Mouse (Mus musculus) heart, embryonic 12.5 days (tissue): ENCODE data around the gene Nrtn. TPM values are rescaled to one million over a fixed set of nuclear protein-coding genes. Genes with fewer than 3 reads are reported as not detected.

Experiments
- ATAC-seq: fragments of 200-750 bp; cut with Nextera tagmentation; 2 replicates; pipeline ENCODE4 v1.8.0; 2017; ENCODE audit warnings: moderate TSS enrichment, moderate library complexity; ENCODE audit not compliant: insufficient number of reproducible peaks, low FRiP score
- H3K27ac ChIP-seq: fragments of 300-500 bp; sonication (generic); 2 replicates; pipeline ENCODE4 v1.5.1; 2016; ENCODE audit warnings: mild to moderate bottlenecking, moderate library complexity; ENCODE audit not compliant: poor library complexity, severe bottlenecking
- H3K27me3 ChIP-seq: fragments of 300-500 bp; sonication (generic); replicated peaks from 2 replicates; pipeline ENCODE4 v1.6.1; 2016; ENCODE audit warnings: mild to moderate bottlenecking, moderate library complexity
- H3K36me3 ChIP-seq: fragments of 300-500 bp; sonication (generic); 2 replicates; pipeline ENCODE4 v1.6.1; 2016; ENCODE audit warnings: mild to moderate bottlenecking, moderate library complexity
- H3K4me1 ChIP-seq: fragments of 300-500 bp; sonication (generic); replicated peaks from 2 replicates; pipeline ENCODE4 v1.6.1; 2016; ENCODE audit warnings: mild to moderate bottlenecking
- H3K4me2 ChIP-seq: fragments of 300-500 bp; sonication (generic); 2 replicates; pipeline ENCODE4 v1.6.1; 2016; ENCODE audit warnings: mild to moderate bottlenecking, moderate library complexity
- H3K4me3 ChIP-seq: fragments of 300-500 bp; sonication (generic); 2 replicates; pipeline ENCODE4 v1.5.1; 2016; ENCODE audit warnings: mild to moderate bottlenecking
- H3K9ac ChIP-seq: fragments of 300-500 bp; sonication (generic); 2 replicates; pipeline ENCODE4 v1.6.1; 2016; ENCODE audit warnings: mild to moderate bottlenecking, moderate library complexity
- H3K9me3 ChIP-seq: fragments of 300-500 bp; sonication (generic); replicated peaks from 2 replicates; pipeline ENCODE4 v1.6.1; 2016; ENCODE audit warnings: mild to moderate bottlenecking, moderate library complexity
- WGBS: fragments of 180-500 bp; shearing (Covaris S2); methylation state at CpG from one replicate; pipeline ENCODE4 v1.1.7; 2016; 5-methylcytosine and 5-hydroxymethylcytosine counted together
- polyA plus RNA-seq: library from polyadenylated mRNA; unstranded; fragments of >200 nt; fragmentation: Nextera tagmentation; extraction: Ambion mirVana; gene quantifications from 2 replicates; pipeline ENCODE4 v1.2.1, GENCODE M21; 2016

Gene Nrtn
- polyA plus RNA-seq, 1 experiment from 2014 or later: 9.0 TPM

DNA sequence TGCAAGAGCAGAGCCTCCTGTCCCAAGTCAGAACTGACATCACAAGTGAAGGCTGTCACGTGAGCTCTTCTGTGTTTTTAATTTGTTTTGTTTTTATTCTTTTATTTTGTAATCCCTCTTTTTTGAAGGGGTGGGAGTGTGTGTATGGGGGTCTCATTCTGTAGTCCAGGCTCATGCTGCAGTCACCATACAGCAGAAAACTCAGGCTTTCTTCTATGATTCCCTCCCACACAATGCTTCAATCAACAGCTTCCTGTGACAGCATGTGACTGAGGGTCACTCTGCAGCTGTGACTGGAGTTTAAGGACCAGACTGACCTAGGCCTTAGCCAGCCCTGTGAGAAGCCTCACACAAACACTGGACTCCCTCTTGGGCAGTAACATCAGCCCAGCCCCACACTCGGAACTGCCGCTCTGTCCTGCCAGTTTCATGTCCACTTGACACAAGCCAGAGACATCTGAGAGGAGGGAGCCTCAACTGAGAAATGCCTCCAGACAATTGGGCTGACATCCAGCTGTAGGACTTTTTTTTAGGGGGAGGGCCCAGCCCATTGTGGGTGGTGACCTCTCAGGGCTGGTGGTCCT is 21.5 kb upstream of the Nrtn start:
- H3K36me3 ChIP-seq: peaks cover 18% of the 10 kb centered on the region
- 29% methylated on average over 3 of the region's 3 CpGs for WGBS
- 0 out of 2 replicates have a peak overlapping the region, but pooled peaks have one; percentile 5 for H3K9ac ChIP-seq
- H3K9me3 ChIP-seq: peaks cover 7% of the 10 kb centered on the region; the same call in 1 of the 2 replicates
- peaks cover 31% of the 10 kb centered on the region for H3K4me1 ChIP-seq
- H3K4me2 ChIP-seq: no peak overlapping the region
- ATAC-seq: peak; percentile 80
- H3K27me3 ChIP-seq: no peaks in the 10 kb centered on the region
- H3K4me3 ChIP-seq: no peak overlapping the region
- H3K27ac ChIP-seq: peak overlapping the region; percentile 79

DNA sequence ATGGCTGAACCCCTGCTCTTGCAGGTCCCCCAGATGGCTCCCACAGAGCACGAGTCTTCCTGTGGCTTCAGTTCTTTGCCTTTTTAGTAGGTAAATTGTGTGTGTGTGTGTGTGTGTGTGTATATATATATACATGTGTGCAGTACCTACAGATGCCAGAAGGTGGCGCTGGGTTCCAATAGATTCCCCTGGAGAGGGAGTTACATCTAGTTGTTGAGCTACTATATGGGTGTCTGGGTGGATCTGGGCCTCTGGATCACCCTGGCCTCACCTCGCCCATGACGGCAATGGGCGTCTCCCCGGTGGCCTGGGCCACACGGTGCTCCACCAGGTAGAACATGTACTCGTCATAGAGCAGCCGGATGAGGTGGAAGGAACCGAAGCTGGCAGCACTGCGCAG is 20.2 kb upstream of the Nrtn start:
- H3K36me3 ChIP-seq: peaks cover 17% of the 10 kb centered on the region
- no peak overlapping the region for H3K4me2 ChIP-seq
- no peak for ATAC-seq
- H3K9me3 ChIP-seq: peaks cover 7% of the 10 kb centered on the region; the same call in 1 of the 2 replicates
- no peaks in the 10 kb centered on the region for H3K27me3 ChIP-seq
- WGBS: 90% methylated on average over 11 of the region's 11 CpGs
- H3K4me1 ChIP-seq: peaks cover 40% of the 10 kb centered on the region
- no peak overlapping the region for H3K27ac ChIP-seq
- no peak overlapping the region for H3K9ac ChIP-seq
- no peak overlapping the region for H3K4me3 ChIP-seq

DNA sequence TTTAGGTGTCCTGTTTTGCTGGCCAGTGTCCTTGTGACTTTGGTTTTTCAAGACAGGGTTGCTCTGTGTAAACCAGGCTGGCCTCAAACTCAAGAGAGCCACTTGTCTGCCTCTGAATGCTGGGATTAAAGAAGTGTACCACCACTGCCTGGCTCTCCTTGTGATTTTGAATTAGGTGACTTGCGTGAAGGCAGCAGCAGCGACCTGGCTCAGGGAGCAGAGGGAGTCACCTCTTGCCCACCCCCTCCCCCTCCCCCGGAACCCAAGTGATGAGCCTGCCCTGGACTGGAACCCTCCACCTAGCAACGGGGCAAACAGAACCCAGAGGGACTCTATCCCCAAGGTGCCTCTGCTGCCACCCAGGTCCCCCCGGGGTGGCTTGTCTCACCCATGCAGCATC is 12.6 kb upstream of the Nrtn start, which contains the start of gene Prr22:
Gene Prr22 (plus strand): TSS at position 301 of the 400 bp plus-strand sequence.
- Histone ChIP-seq H3K9ac (no peak within 1 kb of the TSS), H3K9me3 (no peaks in the 10 kb centered on the region), H3K27ac (no peak within 1 kb of the TSS), H3K36me3 (peaks cover 52% of the 10 kb centered on the region), H3K4me2 (no peak within 1 kb of the TSS), H3K27me3 (no peaks in the 10 kb centered on the region), H3K4me3 (no peak within 1 kb of the TSS), H3K4me1 (peaks cover 20% of the 10 kb centered on the region)
- 97% methylated on average over 5 of the region's 5 CpGs for WGBS
- ATAC-seq: no peak

DNA sequence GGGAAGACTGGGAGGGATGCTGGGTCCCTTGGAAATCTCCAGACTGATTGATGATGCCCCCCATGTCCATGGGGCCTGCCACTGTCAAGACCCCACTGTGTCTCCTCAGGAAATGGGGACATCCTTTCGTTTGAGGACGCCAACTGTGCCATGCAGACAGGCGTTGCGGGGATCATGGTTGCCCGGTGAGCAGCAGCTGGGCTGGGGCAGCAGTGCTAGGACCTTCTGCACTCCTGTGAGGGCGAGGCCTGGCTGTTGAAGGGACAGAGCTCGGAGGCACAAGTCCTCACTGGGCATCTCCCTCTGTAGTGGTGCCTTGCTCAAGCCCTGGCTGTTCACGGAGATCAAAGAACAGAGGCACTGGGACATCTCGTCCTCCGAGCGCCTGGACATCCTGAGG is 11.6 kb upstream of the Nrtn start:
- WGBS: 90% methylated on average over 11 of the region's 11 CpGs
- peaks cover 15% of the 10 kb centered on the region for H3K4me1 ChIP-seq
- H3K9me3 ChIP-seq: no peaks in the 10 kb centered on the region
- H3K27ac ChIP-seq: no peak overlapping the region
- no peak overlapping the region for H3K9ac ChIP-seq
- no peak for ATAC-seq
- H3K27me3 ChIP-seq: no peaks in the 10 kb centered on the region
- H3K36me3 ChIP-seq: peaks cover 52% of the 10 kb centered on the region
- H3K4me2 ChIP-seq: no peak overlapping the region
- no peak overlapping the region for H3K4me3 ChIP-seq

DNA sequence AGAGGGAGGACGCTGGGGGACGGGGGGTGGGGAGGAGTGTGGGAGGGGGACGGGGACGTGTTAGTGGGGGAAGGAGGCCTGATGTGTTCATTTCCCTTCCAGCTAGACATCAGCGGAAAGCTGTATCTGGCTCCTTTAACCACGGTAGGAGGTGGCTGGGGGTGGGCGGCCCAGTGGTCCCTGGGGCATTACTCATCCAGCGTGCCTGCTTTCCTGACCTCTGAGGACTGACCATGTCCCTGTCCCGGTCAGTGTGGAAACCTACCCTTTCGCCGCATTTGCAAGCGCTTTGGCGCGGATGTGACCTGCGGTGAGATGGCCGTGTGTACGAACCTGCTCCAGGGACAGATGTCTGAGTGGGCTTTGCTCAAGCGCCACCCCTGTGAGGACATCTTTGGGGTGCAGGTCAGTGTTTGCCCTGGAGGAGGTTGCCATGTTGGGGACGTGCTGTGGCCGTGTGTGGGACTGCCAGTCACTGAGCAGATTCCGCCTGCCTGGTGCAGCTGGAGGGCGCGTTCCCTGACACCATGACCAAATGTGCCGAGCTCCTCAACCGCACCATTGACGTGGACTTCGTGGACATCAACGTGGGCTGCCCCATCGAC is 10.3 kb upstream of the Nrtn start:
- Histone ChIP-seq H3K9ac (no peak overlapping the region), H3K9me3 (no peaks in the 10 kb centered on the region), H3K4me2 (no peak overlapping the region), H3K27me3 (no peaks in the 10 kb centered on the region), H3K27ac (no peak overlapping the region), H3K4me1 (peaks cover 13% of the 10 kb centered on the region), H3K4me3 (no peak overlapping the region), H3K36me3 (peaks cover 52% of the 10 kb centered on the region)
- 94% methylated on average over 29 of the region's 29 CpGs for WGBS
- no peak for ATAC-seq

DNA sequence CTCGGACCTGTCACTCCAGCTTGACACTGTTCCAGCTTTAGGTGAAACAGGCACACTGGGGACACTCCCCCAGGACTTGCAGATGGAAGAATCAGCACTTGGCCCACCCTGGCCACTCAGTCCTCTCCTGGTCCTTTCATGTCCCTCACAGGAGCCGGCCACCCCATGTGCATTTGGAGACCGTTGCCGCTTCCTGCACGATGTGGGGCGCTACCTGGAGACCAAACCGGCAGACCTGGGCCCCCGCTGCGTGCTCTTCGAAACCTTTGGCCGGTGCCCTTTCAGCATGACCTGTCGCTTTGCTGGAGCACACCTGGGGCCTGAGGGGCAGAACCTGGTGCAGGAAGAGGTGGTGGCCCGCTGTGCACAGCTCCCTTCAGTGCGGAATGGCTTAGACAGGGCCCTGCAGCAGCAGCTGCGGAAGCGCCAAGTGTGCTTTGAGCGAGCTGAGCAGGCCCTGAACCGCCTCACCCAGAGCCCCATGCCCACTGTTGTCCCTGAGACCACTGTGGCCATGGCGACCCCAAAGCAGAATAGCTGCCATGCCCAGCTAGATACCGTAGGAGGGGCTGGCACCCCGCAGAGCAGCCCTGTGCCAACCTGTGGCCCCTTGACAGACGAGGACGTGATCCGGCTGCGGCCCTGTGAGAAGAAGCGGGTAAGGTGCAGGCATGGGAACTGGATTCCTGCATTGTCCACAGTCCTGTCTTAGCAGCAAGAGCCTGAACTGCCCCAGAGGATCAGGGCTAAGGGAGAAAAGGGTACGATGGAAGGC is 9.5 kb upstream of the Nrtn start:
- ATAC-seq: no peak
- Histone ChIP-seq H3K4me2 (no peak overlapping the region), H3K27ac (no peak overlapping the region), H3K9ac (no peak overlapping the region), H3K4me3 (no peak overlapping the region), H3K4me1 (peaks cover 18% of the 10 kb centered on the region), H3K9me3 (no peaks in the 10 kb centered on the region), H3K27me3 (no peaks in the 10 kb centered on the region), H3K36me3 (peaks cover 52% of the 10 kb centered on the region)
- WGBS: 95% methylated on average over 27 of the region's 27 CpGs

DNA sequence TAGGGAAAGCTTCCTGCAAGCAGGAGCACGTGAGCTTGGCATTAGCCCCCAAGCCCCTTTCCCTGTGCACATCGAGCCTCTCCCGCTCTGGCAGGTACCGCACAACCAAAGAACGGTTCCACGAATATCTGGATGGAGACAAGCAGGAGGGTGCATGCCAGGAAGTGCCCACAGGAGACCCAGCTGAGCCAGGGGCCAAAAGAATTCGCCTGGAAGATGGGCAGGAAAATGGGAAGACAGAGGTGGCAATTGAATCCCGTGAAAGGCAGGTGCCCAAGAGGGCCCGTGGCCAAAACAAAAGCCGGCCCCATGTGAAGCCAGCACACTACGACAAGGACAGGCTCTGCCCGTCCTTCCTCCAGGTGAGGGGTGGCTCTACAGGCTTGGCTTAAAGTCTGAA is 8.1 kb upstream of the Nrtn start:
- H3K27ac ChIP-seq: peak overlapping the region; percentile 95; the same call in 1 of the 2 replicates
- peak overlapping the region; percentile 79 for H3K4me2 ChIP-seq

DNA sequence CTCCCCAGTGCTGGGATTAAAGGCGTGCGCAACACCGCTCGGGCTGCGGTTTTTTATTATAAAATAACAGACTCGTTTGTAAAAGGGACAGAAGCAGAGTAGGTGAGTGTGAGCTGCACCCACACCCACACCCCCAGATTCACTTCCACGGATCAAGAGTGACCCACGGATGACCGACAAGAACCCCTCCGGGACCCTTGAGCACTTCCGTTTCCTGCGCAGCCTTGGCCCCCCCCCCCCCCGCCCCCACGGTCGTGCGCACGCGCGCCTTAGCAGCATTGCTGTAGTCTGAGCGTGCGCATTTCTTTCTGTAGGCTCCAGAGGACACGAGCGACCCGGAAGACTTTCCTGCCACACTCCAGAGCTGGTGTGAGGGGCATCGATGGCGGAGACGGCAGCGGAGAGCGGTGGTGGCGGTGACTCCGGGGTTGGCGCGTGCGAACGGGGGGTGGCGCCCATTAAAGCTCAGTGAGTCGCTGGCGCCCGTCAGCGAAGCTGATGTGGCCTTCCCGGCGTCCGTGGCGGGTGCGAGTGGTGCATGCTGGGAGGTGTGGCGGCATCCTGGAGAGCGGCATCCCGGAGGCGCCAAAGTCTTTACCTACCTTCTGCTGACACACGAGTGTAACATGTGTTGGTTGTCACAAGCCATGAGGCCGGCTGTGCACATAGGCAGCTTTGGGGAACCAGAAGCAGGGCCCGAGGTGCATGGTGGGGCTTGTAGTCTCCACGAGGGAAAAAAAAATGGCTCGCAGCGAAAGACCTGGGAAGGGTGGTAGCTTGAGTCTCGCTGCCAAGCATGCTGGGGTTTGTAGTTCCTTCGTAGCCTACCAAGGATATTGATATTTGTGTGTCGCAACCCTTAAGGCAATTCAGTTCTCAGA is 7.4 kb upstream of the Nrtn start, which contains the start of gene Dus3l:
Gene Dus3l (plus strand): TSS at position 284 of the 881 bp plus-strand sequence.
- Histone ChIP-seq H3K4me3 (peak within 1 kb of the TSS; percentile 73), H3K4me2 (peak within 1 kb of the TSS; percentile 79), H3K4me1 (peaks cover 25% of the 10 kb centered on the region), H3K9ac (peak within 1 kb of the TSS; percentile 82), H3K27me3 (peaks cover 14% of the 10 kb centered on the region), H3K36me3 (peaks cover 34% of the 10 kb centered on the region), H3K9me3 (no peaks in the 10 kb centered on the region), H3K27ac (peak within 1 kb of the TSS; percentile 95)
- WGBS: 2% methylated on average over 55 of the region's 58 CpGs
- ATAC-seq: peak; percentile 79

More for the DNA sequence above, 8.1 kb upstream of the Nrtn start:
- H3K9me3 ChIP-seq: no peaks in the 10 kb centered on the region
- WGBS: 49% methylated on average over 12 of the region's 12 CpGs
- peak overlapping the region; percentile 73 for H3K4me3 ChIP-seq
- H3K27me3 ChIP-seq: peaks cover 7% of the 10 kb centered on the region; the same call in 1 of the 2 replicates
- H3K36me3 ChIP-seq: peaks cover 41% of the 10 kb centered on the region
- peaks cover 25% of the 10 kb centered on the region for H3K4me1 ChIP-seq
- ATAC-seq: no peak
- peak overlapping the region; percentile 82 for H3K9ac ChIP-seq

DNA sequence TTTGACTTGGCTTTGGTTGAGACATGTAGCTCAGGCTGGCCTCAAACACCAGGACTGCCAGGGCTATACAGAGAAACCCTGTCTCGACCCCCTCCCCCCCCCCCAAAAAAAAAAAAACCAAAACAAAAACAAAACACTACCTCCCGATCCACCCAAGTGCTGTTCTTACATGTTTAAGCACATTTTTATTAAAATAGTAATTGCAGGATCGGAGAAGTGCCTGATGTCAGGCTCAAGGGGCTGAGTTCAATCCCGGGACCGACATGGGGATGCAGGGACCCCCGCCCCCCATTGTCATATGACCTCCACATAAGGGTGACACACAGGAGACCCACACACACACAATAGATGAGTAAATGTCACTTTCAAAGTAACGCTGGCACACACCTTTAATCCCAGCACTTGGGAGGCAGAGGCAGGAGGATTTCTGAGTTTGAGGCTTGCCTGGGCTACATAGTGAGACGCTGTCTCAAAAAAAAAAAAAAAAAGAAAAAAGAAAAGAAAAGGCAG is 6.5 kb upstream of the Nrtn start:
- no peak overlapping the region for H3K4me3 ChIP-seq
- 69% methylated on average over 8 of the region's 8 CpGs for WGBS
- H3K4me1 ChIP-seq: peaks cover 25% of the 10 kb centered on the region
- no peaks in the 10 kb centered on the region for H3K9me3 ChIP-seq
- no peak for ATAC-seq
- peaks cover 25% of the 10 kb centered on the region for H3K36me3 ChIP-seq
- H3K4me2 ChIP-seq: peak overlapping the region; percentile 79
- H3K27me3 ChIP-seq: peaks cover 21% of the 10 kb centered on the region
- H3K27ac ChIP-seq: peak overlapping the region; percentile 95; the same call in 1 of the 2 replicates
- H3K9ac ChIP-seq: no peak overlapping the region
